Mouse (Mus musculus): ENCODE measurements around the gene Ifngr1. TPM values are rescaled to one million over a fixed set of nuclear protein-coding genes. Genes with fewer than 3 reads are reported as not detected.

The Ifngr1 gene
- total RNA-seq (2021) = 10 to 100 TPM; 18.5 to 18.6 TPM
- long read RNA-seq, experiment 1, transcript Ifngr1-201 (7 exons, 2,112 nt) = major isoform, 55 of 56 reads
- long read RNA-seq, experiment 1, partial matches to known transcripts = 0 of 56 reads
- long read RNA-seq, experiment 1, other reads (novel, unspliced or antisense) = 0 of 56 reads
- long read RNA-seq, experiment 2, transcript Ifngr1-201 (7 exons, 2,112 nt) = major isoform, 27 of 29 reads
- long read RNA-seq, experiment 2, partial matches to known transcripts = 0 of 29 reads
- long read RNA-seq, experiment 2, other reads (novel, unspliced or antisense) = 1 of 29 reads

DNA sequence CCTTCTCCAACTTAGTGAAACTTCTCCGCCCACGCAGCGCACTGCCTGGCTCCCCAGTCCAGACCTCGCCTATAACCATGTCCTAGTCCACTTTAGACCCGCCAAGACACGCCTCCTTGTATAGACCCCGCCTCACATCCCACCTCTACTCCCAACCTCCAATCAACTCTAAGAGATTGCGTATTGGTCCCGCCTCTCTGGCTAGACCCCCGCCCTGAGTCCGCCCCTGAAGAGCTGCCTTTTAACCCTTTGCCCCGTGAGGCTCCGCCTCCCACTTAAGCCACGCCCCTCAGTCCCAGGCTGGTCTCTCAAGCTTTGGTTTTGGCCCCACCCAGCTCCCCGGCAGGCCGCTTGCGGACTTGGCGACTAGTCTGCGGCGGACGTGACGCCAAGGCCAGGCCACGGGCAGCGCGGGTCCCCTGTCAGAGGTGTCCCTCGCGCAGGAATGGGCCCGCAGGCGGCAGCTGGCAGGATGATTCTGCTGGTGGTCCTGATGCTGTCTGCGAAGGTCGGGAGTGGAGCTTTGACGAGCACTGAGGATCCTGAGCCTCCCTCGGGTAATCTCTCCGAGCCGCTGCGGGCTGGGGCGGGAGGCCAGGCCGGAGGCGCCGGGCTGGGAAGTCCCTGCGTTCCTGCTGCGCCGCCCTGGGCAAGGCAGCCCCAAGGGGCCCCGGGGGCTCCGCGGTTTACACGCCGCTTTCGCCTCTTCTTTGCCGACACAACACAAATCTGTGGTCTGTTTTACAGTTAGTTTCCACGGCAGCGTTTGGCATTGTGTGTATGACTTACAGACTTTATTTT lies at the start of gene Ifngr1:
TSS of gene Ifngr1 (plus strand) at position 309 of the 801 bp plus-strand sequence.
- peak; percentile 89 to 94 for DNase-seq (ENCODE audit: low spot score in 2 of 2)

DNA sequence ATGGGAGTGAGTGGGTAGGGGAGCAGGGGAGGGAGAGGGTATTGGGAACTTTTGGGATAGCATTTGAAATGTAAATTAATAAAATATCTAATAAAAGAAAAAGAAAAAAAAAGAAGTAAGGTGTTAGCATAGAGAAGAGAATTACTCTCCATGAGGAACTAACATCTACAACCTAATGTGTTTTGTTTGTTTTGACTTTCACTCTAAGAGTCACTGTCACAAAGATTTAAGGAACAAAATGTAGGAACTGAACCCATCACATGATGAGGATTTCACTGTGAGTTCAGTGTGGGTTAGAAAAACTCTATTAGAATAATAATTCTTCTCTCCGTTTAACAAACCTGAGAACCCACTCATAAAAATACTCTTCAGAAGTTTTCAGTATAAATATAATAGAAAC lies 44.9 kb upstream of the Ifngr1 start:
- no peak for DNase-seq (ENCODE audit: low spot score in 2 of 2)

DNA sequence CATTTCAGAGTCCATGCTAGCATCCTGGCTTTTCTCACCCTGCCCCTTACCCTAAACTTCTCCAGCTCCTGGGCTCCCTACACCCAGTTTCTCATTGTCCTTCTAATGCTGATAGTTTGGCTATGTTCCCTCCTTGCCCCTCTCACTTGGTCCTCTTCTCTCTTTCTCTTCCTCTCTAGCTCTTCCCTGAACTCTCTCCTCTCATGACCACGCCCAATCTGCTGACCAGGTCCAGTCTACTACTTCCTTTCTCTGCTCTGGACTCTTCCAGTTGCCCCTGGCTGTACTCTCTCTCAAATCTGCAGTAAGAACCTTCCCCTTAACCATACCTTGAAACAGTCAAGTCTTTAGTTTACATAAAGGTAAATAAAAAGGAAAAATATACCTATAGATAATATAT lies 43.7 kb upstream of the Ifngr1 start:
- no peak for DNase-seq (ENCODE audit: low spot score in 2 of 2)

DNA sequence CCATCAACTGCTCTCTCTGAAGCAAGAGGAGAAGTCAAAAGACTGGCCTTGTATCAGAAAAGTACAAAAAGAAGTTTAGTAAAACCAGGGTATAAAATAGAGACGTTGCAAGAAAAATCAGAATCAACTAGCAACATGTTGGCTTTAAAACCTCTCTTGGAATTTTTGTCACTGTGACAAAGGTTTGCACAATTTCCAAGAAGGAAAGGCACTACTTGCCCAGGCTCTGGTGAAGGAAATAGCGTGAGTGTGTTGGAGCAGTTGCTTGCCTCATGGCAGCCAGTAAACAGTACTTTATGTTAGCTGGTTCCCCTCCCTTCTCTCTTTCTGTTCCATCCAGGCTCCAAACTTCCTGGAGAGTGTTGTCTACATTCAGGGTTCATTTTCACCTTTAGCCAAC lies 43.3 kb upstream of the Ifngr1 start:
- DNase-seq (ENCODE audit: low spot score in 2 of 2) = no peak

DNA sequence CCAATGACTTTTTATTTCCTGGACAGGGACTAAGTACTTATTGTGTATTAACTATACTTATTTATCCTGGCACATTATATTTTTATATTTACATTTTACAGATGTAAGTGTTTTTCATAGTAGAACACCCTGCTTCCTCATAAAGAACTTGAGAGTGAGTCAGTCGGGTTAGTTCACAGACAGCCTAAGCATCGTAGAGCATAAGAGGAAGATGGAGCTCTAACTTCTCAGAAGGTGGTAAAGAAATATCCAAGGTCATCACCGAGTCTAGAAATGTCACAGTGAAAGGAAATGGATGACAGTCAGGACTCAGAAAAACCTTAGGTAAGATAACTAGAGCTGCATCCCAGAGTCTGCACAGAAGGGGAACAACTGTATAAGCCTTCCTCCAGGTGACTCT lies 40.2 kb upstream of the Ifngr1 start:
- no peak for DNase-seq (ENCODE audit: low spot score in 2 of 2)

DNA sequence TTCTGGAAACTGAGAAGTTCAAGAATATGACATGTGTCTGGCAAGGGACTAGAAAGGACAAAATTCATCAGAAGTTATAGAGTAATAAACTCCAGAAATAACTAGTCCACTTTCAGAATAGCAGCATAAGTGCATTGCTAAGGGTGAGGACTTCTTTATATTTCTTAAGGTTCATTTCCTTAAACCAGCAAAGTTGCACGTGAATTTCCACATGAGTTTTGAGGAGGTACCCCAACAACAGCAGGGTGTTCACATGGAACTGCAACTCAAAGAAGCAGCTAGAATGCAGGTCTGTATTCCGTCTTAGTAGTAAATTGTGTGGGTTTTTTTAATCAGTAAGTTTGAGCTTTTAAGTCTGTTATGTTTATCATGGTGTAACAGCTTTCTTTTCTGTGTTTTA lies 37.9 kb upstream of the Ifngr1 start:
- DNase-seq (ENCODE audit: low spot score in 2 of 2) = no peak

DNA sequence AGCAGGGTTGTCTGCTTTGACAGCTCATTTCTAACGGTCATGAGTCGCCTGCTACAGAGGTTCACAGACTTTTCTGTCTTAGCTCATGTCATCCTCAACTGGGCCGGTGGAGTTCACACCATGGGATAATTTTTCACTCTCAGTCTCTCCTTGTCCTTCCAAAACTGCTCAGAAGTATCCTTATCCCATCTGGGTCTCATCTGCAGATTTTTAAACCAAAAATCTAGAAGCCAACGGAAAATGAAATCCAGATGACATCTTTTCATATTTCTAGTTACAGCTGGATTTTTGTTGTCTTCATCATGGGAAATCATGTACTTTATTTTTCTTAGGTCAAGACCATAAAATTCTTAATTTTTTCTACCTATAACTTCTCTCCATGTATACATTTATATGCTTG lies 34.1 kb upstream of the Ifngr1 start:
- DNase-seq (ENCODE audit: low spot score in 2 of 2) = no peak

DNA sequence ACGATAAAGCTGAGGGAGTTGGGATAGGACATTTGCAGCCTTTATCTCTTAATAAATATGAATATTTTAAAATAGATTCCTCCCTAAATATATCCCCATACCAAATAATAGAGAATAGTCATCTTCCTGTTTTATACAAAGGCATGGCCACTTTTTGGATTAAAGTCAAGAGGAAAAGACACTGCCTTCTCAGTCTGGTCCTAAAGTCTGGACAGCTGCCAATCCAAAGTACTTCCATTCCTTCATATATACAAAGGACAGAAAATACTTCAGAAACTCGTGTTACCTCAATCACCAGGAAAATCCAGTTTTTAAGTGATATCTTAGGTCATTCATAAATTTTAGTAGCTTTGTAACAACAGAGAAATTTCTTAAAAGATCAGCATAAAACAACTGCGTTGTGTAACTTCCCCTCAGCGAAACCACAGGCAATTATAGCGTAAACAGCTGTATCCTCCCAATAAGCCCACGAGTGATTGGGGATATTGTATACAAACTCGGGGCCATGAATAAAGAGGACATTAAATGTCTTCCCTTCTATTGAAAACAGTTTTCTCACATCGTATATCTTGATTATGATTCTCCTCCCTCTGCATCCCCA lies 32.1 kb upstream of the Ifngr1 start:
- DNase-seq (ENCODE audit: low spot score in 2 of 2) = no peak

DNA sequence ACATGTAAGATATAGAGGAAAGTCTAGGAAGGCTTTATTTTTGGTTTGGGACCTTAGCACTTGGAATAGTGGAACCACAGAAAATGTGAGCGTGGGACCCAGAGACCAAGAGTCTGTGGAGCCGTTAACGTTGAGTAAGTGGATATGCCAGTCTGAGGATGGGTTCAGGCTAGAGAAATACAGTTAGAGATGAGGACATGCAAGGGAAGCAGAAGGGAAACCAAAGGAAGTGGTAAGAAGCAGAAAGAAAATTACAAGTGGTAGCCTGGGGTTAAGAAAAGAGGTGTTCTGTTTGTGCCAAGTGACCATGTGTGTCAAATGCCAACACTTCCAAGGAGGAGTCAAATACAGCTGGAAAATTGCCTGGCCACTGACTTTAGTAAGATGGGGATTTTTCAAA lies 29.2 kb upstream of the Ifngr1 start:
- no peak for DNase-seq (ENCODE audit: low spot score in 2 of 2)

DNA sequence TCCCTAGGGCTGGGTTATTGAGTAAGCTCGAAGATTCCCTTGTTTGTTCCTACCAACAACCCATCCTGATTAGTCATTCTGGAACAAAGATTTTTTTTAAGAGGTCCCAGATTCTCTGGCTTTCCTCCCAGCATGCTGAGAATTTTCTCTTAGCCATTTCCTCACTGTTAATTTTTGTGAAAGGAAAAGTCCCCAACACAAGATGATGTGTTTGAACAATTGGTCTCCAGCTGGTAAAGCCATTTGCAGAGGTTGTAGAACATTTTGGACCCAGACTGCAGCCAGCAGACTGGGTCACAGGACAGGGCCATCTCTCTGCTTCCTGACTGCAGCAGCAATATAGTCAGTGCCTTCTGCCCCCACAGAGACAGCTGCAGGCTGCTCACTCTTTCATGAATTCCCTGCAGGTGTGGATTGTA lies 28.3 kb upstream of the Ifngr1 start:
- DNase-seq (ENCODE audit: low spot score in 2 of 2) = no peak

DNA sequence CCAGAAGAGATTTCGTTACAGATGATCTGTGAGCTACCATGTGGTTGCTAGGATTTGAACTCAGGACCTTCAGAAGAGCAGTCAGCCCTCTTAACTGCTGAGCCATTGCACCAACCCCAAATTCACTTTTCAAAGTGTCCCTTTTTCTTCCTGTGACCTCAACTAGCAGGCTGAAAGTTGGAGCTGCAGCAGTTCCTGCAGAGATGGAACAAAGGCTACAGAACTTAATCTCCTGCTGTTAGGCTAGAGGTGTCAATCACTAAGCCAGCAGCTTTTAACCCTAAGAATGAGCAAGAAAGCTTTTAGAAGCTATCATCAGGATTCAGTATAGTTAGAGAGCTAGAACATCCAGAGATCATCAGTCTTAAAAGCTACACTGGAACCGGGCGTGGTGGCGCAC lies 24.3 kb upstream of the Ifngr1 start:
- no peak for DNase-seq (ENCODE audit: low spot score in 2 of 2)

DNA sequence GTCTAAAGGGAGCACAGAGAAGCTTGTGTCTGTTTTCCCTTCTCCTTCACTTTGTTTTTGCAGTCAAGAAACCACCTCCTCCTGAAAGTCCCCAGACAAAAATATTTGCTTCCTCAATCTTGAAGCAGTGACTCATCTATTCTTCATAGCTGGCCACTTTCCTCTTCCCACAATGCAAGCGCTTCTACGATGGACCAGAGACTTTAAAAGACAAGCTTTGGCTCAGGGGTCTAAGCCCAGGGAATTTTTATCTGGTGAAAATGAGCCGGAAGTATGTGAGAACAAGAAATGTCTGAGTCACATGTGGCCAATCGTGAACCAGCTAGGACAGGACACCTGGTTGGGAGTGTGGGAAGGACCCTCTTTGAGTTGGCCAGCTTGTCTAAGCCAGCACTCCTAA lies 21.5 kb upstream of the Ifngr1 start:
- no peak for DNase-seq (ENCODE audit: low spot score in 2 of 2)

DNA sequence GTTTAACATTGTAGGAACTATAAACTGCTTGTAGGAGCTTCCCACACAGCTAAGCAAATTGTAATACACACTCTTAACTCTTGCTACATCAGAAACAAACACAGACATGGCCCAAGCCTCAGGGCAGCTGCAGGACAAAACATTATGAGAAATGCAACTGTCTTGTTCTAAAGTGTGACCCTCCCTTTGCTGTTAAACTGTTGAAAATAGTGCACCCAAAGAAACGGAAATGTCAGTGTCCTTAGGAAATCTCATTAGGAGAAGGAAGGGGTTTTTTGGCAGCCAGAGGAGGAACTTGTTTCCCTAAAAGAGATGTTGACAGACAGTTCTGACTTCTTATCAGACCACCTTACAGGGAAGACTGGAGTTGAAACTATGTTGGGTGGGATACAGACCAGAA lies 21.0 kb upstream of the Ifngr1 start:
- no peak for DNase-seq (ENCODE audit: low spot score in 2 of 2)

DNA sequence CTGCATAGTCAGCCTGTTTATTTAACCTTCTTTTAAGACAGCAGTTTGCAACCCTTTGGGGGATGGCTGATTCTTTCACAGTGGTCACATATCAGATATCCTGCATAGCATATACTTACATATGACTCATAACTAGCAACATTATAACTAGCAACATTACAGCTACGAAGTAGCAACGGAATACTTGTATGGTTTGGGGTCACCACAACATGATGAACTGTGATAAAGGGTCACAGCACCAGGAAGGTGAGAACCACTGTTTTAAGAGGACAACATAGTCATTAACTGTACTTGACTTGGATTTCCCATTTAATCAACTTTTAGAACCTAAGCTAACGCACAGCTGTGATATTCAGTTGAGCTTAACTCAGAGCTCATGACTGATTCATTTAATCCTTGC lies 14.2 kb upstream of the Ifngr1 start:
- no peak for DNase-seq (ENCODE audit: low spot score in 2 of 2)

DNA sequence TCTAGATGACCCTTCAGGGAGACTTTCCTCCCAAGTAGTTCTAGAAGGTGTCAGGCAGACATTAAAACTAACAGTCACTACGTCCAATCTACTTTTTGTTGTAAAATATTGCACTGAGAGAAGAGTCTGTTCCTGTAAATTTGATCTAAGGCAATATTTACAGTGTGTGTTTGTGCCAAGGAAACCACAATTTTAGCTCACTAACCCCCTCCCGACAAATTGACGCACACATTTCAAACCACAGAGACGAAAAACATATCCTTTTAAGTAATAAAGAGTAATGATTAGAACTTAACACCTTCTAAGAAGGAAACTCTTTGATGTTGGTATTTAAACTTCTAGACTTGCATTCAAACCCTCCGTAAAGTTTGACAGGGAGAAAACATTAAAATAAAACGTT lies 13.7 kb upstream of the Ifngr1 start:
- no peak for DNase-seq (ENCODE audit: low spot score in 2 of 2)

DNA sequence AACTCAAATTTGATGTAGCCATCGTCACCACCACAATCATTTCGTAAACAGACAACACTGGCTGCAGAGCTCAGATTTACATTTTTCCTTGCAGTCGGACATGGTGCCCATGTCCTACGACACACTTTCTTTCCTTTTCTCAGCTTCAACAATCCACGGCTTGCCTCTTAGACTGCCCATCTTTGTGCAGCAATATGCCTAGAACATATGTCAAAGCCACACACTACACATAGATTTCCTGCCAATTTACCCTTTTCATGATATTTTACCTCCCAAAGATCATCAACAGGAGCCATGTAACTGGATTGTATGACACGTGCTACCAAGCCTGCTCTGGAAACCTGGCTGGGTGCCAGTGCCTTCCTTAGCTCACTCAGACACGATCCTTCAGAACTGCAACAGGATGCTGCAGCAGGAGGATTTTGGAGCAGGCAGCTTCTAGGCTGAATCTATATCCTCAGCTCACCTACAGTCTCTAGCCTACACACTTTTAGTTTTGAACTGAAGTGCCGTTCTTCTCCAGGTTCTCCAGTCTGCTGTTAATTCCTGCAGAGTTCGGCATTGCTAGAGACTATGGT lies 13.3 kb upstream of the Ifngr1 start:
- DNase-seq (ENCODE audit: low spot score in 2 of 2) = peak; percentile 44 to 52

DNA sequence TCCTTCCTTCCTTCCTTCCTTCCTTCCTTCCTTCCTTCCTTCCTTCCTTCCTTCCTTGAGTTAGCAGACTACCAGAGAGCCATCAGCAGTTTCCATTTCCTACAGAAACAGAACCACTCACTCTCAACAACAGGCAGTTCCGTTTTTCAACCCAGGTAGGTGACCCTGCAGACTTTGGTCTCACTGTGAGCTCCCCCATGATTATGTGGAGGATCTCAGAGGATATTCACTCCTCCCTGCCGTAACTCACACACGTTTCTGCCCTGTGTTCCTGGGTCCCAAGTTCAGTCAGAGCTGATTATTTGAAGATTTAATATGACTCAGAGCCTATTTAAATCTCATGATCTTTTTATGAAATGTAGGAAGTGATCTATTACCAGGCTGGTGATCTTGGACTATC lies 11.1 kb upstream of the Ifngr1 start:
- no peak for DNase-seq (ENCODE audit: low spot score in 2 of 2)

DNA sequence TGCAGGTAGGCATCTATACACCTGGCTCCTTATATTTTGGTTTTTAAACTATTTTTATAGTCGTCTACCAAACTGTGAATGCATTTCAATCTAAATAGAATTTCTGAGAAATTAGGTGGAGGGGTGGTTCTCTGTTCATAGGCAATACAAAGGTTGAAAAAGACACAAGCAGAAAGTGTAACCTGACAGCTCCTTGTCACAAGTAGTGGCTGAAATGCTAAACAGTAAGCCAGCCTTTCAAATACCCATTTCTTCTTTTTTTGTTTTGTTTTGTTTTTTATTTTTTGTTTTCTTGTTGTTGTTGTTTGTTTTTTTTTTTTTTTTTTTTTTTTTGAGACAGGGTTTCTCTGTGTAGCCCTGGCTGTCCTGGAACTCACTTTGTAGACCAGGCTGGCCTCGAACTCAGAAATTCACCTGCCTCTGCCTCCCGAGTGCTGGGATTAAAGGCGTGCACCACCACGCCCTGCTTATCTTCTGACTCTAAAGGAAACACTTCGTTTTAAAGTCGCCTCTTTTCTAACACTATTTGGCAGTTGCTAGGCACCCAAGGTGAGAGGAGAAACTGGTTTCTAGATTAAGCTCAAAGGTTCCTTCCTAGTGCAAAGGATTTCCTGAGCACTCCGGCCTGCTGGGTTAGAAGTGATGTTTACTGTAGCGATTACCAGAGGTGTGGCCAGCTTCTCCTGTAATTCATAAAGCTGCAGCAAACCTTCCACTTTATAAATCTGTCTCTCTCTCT lies 9.7 kb upstream of the Ifngr1 start:
- no peak for DNase-seq (ENCODE audit: low spot score in 2 of 2)

DNA sequence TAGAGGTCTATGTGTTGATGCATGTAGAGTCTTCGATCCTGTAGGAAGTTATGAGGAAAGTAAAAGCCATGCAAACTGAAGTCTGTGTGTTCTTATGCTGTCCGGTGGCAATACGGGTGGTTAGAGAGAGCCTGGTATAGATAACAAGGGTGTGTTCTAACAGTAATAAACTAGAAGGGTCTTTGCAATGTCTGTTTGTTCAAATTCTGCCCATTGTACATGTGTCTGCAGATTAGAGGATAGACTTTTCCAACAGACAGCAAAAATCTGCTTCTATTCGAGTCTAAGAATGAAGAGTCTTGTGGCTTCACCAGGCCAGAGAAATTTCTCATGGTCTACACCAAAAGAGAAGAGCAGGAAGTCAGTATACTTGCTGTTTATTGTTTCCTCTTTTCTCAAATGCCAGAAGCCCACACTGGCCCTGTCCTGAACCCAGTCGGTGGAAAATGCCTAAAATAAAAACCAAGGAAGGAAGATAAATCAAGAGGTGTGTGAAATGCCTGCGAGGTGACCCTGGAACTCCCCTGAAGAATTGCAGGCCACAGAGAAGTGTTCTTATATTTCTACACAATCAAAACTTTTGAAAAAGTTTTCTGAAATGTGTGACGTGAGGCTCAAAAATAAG lies 8.8 kb upstream of the Ifngr1 start:
- DNase-seq (ENCODE audit: low spot score in 2 of 2) = no peak

DNA sequence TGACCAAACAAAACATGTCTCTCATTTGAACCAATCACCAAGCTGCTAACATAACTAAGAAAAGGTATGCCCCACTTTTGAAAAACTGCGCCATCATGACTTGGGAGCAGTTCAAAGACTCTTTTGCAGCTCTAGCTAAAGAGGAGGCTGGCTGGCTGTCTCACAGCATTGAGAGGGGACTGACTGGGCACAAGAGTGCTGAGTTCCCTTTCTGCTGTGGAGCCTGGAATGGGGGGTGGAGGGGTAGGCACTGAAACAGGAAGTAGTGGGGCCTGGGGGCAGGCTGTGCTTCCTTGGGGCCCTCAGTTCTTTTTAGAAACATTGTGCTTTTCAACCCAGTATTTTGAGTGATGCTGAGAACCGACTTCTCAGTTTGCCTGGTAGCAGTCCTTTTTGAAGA lies 7.7 kb upstream of the Ifngr1 start:
- no peak for DNase-seq (ENCODE audit: low spot score in 2 of 2)

DNA sequence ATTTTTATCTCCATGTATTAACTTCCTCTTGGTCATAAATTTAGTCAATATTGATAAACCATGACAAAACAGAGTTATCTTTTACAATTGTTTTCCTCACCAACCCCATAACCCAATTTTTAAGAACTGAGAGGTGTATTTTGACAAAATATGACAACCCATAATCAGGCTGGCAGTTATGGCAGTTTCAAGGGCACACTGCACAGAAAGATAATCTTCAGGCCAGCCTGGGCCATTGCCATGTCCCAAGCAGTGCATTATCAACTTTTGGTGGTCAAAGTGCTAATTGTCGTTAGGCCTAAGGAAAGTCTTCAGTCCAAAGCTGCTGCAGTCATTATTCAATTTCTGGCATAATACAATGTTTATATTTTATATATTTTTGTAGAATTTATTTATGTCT lies 6.9 kb upstream of the Ifngr1 start:
- no peak for DNase-seq (ENCODE audit: low spot score in 2 of 2)
